Mouse (Mus musculus): Measurements from ENCODE around the gene Mgme1. TPM values are rescaled to one million over a fixed set of nuclear protein-coding genes. Genes with fewer than 3 reads are reported as not detected.

The Mgme1 gene
- polyA plus RNA-seq, 1 experiment from 2014 or later = 19.4 TPM

DNA sequence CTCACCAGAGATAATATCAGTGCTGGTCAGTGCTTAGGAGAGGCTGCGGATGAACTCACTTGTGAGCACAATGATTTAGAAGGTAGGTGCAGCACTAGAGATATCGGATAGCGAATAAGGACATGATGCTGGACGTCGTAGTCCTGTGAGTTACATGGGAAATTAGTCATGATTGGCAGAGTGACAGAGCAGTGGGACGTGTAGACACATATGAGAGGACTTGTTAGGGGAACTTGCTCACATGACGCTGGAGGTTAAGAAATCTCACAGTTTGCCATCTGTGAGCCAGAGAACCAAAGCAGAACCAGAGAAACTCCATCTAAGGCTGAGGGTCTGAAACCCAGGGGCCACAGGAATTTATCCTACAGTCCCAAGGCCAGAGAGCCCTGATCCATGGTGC, 19.9 kb downstream of the Mgme1 start:
- no peak overlapping the region for H3K4me2 ChIP-seq (replicated peaks)
- WGBS = 84% methylated on average over 7 of the region's 7 CpGs
- no peaks in the 10 kb centered on the region for H3K4me1 ChIP-seq
- H3K4me3 ChIP-seq = no peak overlapping the region
- H3K9ac ChIP-seq = no peak overlapping the region
- ATAC-seq (ENCODE audit: insufficient number of reproducible peaks, insufficient read depth, low FRiP score, low TSS enrichment) = no peak
- H3K9me3 ChIP-seq = no peaks in the 10 kb centered on the region
- no peaks in the 10 kb centered on the region for H3K27me3 ChIP-seq
- H3K36me3 ChIP-seq = no peaks in the 10 kb centered on the region
- H3K27ac ChIP-seq = no peak overlapping the region

DNA sequence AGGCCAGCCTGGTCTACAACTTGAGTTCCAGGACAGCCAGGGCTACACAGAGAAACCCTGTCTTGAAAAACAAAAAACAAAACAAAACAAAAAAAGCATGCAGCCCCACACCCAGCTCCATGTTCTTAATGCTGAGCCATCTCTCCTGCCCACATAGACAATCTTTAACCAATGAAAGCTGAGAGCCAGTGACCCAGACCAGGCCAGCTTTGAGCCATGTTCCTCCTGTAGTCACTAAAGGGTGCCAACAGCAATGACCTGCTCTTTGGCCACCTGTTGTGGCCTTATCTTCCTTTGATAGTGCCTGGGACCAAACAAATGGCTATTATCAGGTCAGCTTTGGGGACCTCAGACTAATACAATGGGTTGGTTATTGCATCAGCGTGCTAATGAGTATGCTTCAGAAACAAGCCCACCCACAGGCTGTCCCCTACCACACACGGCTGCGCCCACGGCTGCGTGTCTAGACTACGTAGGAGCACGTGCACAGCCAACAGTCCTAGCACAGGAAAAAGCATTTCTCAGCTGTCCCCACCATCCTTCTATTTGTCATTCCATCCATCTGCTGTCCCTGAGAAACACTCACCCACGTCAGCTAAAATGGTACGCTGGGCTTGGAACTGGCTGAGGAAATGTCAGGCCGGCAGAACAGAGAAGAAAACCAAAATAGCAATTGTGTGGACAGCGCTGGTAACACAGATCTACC, 21.3 kb downstream of the Mgme1 start:
- no peaks in the 10 kb centered on the region for H3K27me3 ChIP-seq
- no peak overlapping the region for H3K4me3 ChIP-seq
- H3K4me1 ChIP-seq = no peaks in the 10 kb centered on the region
- no peaks in the 10 kb centered on the region for H3K36me3 ChIP-seq
- H3K9ac ChIP-seq = no peak overlapping the region
- H3K27ac ChIP-seq = no peak overlapping the region
- H3K4me2 ChIP-seq (replicated peaks) = no peak overlapping the region
- no peak for ATAC-seq (ENCODE audit: insufficient number of reproducible peaks, insufficient read depth, low FRiP score, low TSS enrichment)
- H3K9me3 ChIP-seq = no peaks in the 10 kb centered on the region
- WGBS = 85% methylated on average over 11 of the region's 11 CpGs

DNA sequence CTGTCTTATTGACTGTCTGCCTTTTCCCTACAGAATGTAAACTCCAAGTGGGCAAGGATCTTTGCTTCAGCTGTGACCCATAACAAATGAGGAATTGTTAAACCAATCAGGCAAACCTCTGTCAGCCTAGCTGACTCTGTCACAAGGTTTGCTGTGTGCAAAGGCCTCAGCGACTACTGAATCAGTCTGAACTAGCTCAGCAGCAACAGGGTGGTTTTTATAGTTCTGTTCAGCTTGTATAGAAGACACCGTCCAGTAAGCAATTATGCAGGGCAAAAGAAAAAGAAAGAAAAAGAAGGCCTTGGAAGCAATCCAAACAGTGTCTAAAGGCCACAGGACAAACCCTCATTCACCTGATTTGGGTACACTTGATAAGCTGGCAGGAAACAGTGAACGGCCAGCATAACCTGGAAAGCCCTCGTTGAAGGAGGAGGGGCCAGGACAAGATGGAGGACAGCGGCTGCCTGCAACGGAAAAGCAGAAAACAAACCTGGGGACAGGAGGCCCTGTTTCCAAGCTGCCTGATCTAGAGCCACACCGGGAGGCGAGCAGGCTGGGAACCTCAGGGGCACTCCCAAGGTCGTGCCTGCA, 24.8 kb downstream of the Mgme1 start:
- H3K4me3 ChIP-seq = no peak overlapping the region
- H3K9me3 ChIP-seq = no peaks in the 10 kb centered on the region
- no peak overlapping the region for H3K4me2 ChIP-seq (replicated peaks)
- no peaks in the 10 kb centered on the region for H3K4me1 ChIP-seq
- no peak overlapping the region for H3K9ac ChIP-seq
- no peaks in the 10 kb centered on the region for H3K27me3 ChIP-seq
- ATAC-seq (ENCODE audit: insufficient number of reproducible peaks, insufficient read depth, low FRiP score, low TSS enrichment) = no peak
- H3K36me3 ChIP-seq = no peaks in the 10 kb centered on the region
- H3K27ac ChIP-seq = no peak overlapping the region
- WGBS = 62% methylated on average over 9 of the region's 9 CpGs

DNA sequence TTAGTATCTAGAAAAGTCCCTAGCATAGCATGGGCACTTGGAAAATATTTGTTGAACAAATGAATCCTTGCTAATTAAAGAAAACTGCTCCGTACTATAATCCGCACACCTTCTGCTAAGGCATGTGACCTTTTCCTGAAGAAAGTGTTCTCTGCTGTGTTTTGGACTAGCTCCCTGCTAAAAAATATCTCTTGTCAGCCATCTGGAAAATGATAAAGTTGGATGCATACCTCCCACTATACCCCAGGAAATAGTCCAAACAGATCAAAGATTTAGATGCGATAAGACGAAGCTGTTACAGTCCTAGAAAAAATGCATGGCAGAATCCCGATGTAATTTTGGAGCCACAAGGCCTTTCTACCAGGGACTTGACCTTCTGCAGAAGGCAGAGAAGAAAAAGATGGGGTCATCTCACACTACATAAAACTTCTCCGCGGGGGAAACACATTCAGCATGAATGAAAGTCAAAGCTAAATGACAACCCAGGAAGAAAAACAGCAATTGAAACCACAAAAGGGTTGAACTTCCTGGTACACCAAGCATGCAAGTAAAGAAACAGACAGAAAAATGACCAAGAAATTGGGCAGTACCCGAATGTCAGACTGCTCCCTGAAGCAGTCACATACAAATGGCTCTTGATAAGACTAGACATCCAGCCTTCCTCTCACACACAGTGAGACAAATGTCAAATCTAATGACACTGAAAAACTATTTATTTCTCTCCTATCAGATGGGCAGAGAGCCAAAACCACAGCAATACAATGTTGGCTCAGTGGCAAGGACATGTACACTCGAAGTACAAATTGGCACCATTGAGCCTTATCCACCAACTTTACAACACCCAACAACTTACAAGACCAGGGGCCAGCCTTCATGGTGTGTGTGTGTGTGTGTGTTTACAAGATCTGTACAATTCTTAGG, 29.5 kb downstream of the Mgme1 start:
- 75% methylated on average over 9 of the region's 9 CpGs for WGBS
- Histone ChIP-seq H3K27ac (no peak overlapping the region), H3K27me3 (no peaks in the 10 kb centered on the region), H3K9ac (no peak overlapping the region), H3K36me3 (no peaks in the 10 kb centered on the region), H3K9me3 (no peaks in the 10 kb centered on the region), H3K4me1 (no peaks in the 10 kb centered on the region), H3K4me2 (replicated peaks) (no peak overlapping the region), H3K4me3 (no peak overlapping the region)
- no peak for ATAC-seq (ENCODE audit: insufficient number of reproducible peaks, insufficient read depth, low FRiP score, low TSS enrichment)

DNA sequence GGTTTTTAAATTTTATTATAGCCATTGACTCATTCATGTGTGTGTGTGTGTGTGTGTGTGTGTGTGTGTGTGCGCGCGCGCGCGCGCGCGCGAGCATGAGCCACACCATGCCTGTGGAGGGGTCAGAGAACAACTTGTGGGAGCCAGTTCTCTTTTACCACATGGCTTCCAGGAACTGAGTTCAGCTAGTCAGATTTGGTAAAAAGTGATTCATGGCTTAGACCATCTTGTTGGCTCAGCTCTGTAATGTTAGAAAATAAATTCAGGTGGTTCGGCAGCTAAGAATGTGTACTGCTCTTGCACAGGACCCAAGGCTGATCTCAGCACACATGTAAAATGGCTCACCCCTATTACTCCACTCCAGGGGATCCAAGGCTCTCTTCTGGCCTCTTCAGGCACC, 30.6 kb downstream of the Mgme1 start:
- H3K9me3 ChIP-seq = no peaks in the 10 kb centered on the region
- H3K27me3 ChIP-seq = no peaks in the 10 kb centered on the region
- H3K9ac ChIP-seq = no peak overlapping the region
- no peak overlapping the region for H3K27ac ChIP-seq
- H3K36me3 ChIP-seq = no peaks in the 10 kb centered on the region
- H3K4me3 ChIP-seq = no peak overlapping the region
- H3K4me1 ChIP-seq = no peaks in the 10 kb centered on the region
- no peak for ATAC-seq (ENCODE audit: insufficient number of reproducible peaks, insufficient read depth, low FRiP score, low TSS enrichment)
- no peak overlapping the region for H3K4me2 ChIP-seq (replicated peaks)
- 94% methylated on average over 11 of the region's 11 CpGs for WGBS

DNA sequence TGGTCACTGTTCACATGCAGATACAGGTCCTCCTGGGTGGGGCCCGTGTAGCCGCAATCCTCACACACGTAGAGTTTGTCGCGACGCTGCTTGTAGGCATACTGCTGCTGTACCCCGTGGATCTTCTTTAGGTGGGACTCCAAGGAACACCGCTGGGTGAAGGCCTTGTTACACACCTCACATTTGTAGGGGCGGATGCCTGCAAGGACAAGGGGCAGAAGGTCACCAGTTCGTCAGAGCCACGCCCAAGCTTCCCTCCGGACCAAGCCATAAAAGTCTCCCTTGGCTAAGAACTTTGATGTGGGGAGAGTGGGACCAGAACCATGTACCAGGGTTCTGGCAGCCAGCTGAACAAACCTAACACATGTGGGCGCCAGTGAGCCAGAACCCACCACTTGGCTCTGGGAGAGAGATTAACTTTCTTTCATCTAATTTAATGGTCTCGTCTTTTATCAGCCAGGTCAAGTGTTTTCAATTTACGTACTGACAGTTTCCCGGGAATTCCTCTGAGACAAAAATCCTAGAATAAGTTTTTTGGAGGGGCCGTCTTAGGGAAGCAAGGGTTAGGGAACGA, 35.3 kb downstream of the Mgme1 start:
- Histone ChIP-seq H3K27ac (no peak overlapping the region), H3K9ac (no peak overlapping the region), H3K4me3 (no peak overlapping the region), H3K9me3 (no peaks in the 10 kb centered on the region), H3K4me2 (replicated peaks) (no peak overlapping the region), H3K4me1 (no peaks in the 10 kb centered on the region), H3K36me3 (no peaks in the 10 kb centered on the region), H3K27me3 (no peaks in the 10 kb centered on the region)
- WGBS = 60% methylated on average over 18 of the region's 18 CpGs
- no peak for ATAC-seq (ENCODE audit: insufficient number of reproducible peaks, insufficient read depth, low FRiP score, low TSS enrichment)

DNA sequence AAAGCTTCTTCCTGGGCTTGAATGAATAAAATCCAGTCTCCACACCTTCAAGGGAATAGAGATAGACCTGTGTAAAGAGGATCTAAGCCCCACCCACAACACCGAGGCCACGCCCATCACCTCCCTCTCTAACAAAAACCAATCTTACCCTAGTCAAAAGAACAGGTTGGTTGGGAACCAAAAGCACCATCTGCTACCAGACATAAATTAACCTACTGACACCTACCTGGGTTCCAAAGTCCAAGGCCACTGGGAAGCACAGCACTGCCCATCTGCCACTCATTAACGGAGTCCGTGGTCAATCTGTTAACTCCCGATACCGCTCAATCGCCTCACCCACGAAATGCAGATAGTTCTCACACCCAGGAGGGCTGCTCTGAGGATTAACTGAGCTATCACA, 38.1 kb downstream of the Mgme1 start:
- no peak for ATAC-seq (ENCODE audit: insufficient number of reproducible peaks, insufficient read depth, low FRiP score, low TSS enrichment)
- no peak overlapping the region for H3K27ac ChIP-seq
- H3K4me1 ChIP-seq = no peaks in the 10 kb centered on the region
- no peaks in the 10 kb centered on the region for H3K9me3 ChIP-seq
- no peaks in the 10 kb centered on the region for H3K36me3 ChIP-seq
- no peak overlapping the region for H3K4me3 ChIP-seq
- no peak overlapping the region for H3K9ac ChIP-seq
- H3K27me3 ChIP-seq = no peaks in the 10 kb centered on the region
- 56% methylated on average over 8 of the region's 8 CpGs for WGBS
- no peak overlapping the region for H3K4me2 ChIP-seq (replicated peaks)

DNA sequence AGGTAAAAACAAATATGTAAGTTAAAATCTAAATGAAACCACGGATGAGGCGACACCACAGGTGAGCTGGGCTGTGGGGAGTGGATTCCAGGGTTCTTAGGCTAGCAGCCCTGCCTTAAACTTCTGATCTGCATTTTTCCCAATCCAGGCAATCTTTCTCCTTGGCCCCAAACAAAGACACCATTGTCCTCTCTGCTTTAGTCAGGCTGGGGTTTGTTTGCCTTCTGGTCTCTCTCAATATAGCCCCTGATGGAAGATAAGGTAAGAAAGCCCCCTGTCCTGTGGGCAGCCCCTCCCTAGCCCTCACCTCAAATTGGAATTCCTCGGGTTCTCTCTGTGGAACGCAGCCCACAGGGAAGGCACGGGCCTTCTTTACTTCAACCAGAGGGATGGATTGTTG, 39.8 kb downstream of the Mgme1 start:
- Histone ChIP-seq H3K4me1 (no peaks in the 10 kb centered on the region), H3K9ac (no peak overlapping the region), H3K27ac (no peak overlapping the region), H3K4me2 (replicated peaks) (no peak overlapping the region), H3K4me3 (no peak overlapping the region), H3K27me3 (no peaks in the 10 kb centered on the region), H3K36me3 (no peaks in the 10 kb centered on the region), H3K9me3 (no peaks in the 10 kb centered on the region)
- no peak for ATAC-seq (ENCODE audit: insufficient number of reproducible peaks, insufficient read depth, low FRiP score, low TSS enrichment)
- WGBS = 16% methylated on average over 5 of the region's 5 CpGs

DNA sequence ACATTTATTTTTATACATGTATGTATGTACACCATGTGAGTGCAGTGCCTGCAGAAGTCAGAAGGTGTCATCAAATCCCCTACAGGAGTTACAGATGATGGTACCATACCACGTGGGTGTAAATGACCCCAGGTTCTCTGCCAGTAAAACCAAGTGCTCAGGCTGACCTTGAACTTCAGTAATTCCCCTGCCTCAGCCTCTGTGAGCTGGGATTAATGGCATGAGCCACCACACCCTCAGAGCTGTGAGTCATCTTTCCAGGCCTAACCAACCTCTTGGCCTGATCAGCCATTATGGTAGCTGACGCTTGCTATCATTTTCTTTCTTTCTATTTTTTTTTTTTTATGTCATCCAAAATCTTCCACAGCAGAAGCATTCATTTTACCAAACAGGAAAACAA, 40.9 kb downstream of the Mgme1 start:
- Histone ChIP-seq H3K36me3 (no peaks in the 10 kb centered on the region), H3K9ac (no peak overlapping the region), H3K9me3 (no peaks in the 10 kb centered on the region), H3K27me3 (no peaks in the 10 kb centered on the region), H3K4me3 (no peak overlapping the region), H3K27ac (no peak overlapping the region), H3K4me1 (no peaks in the 10 kb centered on the region), H3K4me2 (replicated peaks) (no peak overlapping the region)
- ATAC-seq (ENCODE audit: insufficient number of reproducible peaks, insufficient read depth, low FRiP score, low TSS enrichment) = no peak
- 74% methylated on average over 2 of the region's 2 CpGs for WGBS

DNA sequence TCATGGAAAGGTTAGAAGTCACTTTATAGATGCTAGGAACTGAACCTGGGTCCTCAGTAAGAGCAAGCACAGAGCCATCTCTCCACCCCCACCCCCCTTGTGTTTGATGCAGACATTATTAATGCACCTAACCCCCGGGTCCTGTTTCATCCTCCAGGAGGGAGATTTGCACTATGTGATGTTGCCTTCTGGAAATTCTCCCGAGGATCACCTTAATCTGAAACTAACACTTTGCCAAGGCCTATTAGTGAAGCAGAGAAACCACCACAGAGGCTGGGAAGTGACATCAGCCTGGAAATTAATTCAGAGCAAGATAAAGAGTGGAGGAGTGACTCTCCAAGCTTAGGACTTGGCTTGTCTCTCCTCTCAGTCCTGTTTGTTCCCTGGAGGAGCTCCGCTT, 53.8 kb downstream of the Mgme1 start:
- H3K9ac ChIP-seq = no peak overlapping the region
- no peak for ATAC-seq (ENCODE audit: insufficient number of reproducible peaks, insufficient read depth, low FRiP score, low TSS enrichment)
- H3K36me3 ChIP-seq = no peaks in the 10 kb centered on the region
- no peak overlapping the region for H3K4me3 ChIP-seq
- no peak overlapping the region for H3K27ac ChIP-seq
- no peak overlapping the region for H3K4me2 ChIP-seq (replicated peaks)
- H3K4me1 ChIP-seq = no peaks in the 10 kb centered on the region
- H3K9me3 ChIP-seq = no peaks in the 10 kb centered on the region
- WGBS = 68% methylated on average over 3 of the region's 3 CpGs
- H3K27me3 ChIP-seq = peaks cover 25% of the 10 kb centered on the region

DNA sequence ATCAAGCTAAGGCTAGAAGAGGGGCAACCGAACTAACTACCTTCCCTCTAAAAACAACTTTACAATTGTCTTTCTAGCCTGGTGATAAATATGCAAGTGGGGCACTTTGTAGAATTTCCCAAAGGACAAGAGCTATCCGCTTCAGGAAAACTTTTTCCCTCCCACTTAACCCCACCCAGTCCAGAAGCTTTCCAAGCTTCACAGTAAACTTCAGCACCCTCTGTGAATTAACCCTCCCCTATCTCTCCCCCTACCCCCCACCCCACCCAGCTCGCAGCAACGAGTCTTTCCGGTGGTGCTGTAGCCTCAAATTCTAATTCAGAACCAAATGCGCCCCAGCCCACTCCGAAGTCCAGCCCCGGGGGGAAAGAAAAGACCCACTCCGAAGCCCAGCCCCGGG, 59.0 kb downstream of the Mgme1 start:
- WGBS = 3% methylated on average over 8 of the region's 10 CpGs
- H3K9ac ChIP-seq = no peak overlapping the region
- H3K4me1 ChIP-seq = peaks cover 25% of the 10 kb centered on the region
- peaks cover 74% of the 10 kb centered on the region for H3K27me3 ChIP-seq
- peak overlapping the region; percentile 24; the same call in 1 of the 2 replicates for H3K4me2 ChIP-seq (replicated peaks)
- no peak overlapping the region for H3K27ac ChIP-seq
- H3K4me3 ChIP-seq = no peak overlapping the region
- H3K36me3 ChIP-seq = no peaks in the 10 kb centered on the region
- ATAC-seq (ENCODE audit: insufficient number of reproducible peaks, insufficient read depth, low FRiP score, low TSS enrichment) = no peak
- H3K9me3 ChIP-seq = no peaks in the 10 kb centered on the region
